Mouse (Mus musculus): ENCODE data around the gene Calhm1.

Gene Calhm1

GRCm38 (mm10) chr19:47144154-47144553, at the start of gene Calhm1:
Calhm1 (minus strand) TSS chr19:47144254.
- no peak for DNase-seq

- DNase-seq = no peak
These were observed 48.1 kb upstream of the Calhm1 start for GRCm38 (mm10) chr19:47192158-47192557.

- no peak for DNase-seq
These were observed 44.6 kb upstream of the Calhm1 start for GRCm38 (mm10) chr19:47188515-47189128.

- DNase-seq = no peak
These were observed 42.6 kb upstream of the Calhm1 start for GRCm38 (mm10) chr19:47186514-47187275.

GRCm38 (mm10) chr19:47184736-47185135, 40.7 kb upstream of the Calhm1 start:
- DNase-seq = no peak

- DNase-seq = no peak
These were observed 40.2 kb upstream of the Calhm1 start for GRCm38 (mm10) chr19:47184221-47184620.

GRCm38 (mm10) chr19:47180011-47180410, 36.0 kb upstream of the Calhm1 start:
- no peak for DNase-seq

- DNase-seq = peak in 1 of 2 experiments; percentile 39
These were observed 35.3 kb upstream of the Calhm1 start for GRCm38 (mm10) chr19:47179272-47179809.

- peak; percentile 26 to 55 for DNase-seq
These were observed 34.6 kb upstream of the Calhm1 start, which contains the start of gene Neurl1a for GRCm38 (mm10) chr19:47178431-47179271. Neurl1a (plus strand) TSS chr19:47178820.

- DNase-seq = peak in 1 of 2 experiments; percentile 29
These were observed 33.9 kb upstream of the Calhm1 start for GRCm38 (mm10) chr19:47178001-47178400.

- no peak for DNase-seq
These were observed 33.0 kb upstream of the Calhm1 start for GRCm38 (mm10) chr19:47176916-47177505.

- DNase-seq = no peak
These were observed 31.4 kb upstream of the Calhm1 start for GRCm38 (mm10) chr19:47175472-47175871.

- peak; percentile 47 to 53 for DNase-seq
These were observed 30.5 kb upstream of the Calhm1 start for GRCm38 (mm10) chr19:47174515-47174914.

- peak; percentile 88 to 95 for DNase-seq
These were observed 24.8 kb upstream of the Calhm1 start for GRCm38 (mm10) chr19:47168793-47169412.

GRCm38 (mm10) chr19:47168223-47168622, 24.2 kb upstream of the Calhm1 start:
- peak in 1 of 2 experiments; percentile 21 for DNase-seq

GRCm38 (mm10) chr19:47167617-47168214, 23.7 kb upstream of the Calhm1 start:
- DNase-seq = no peak

GRCm38 (mm10) chr19:47166758-47167157, 22.7 kb upstream of the Calhm1 start:
- DNase-seq = no peak

GRCm38 (mm10) chr19:47163176-47163744, 19.2 kb upstream of the Calhm1 start:
- DNase-seq = no peak

- no peak for DNase-seq
These were observed 17.6 kb upstream of the Calhm1 start for GRCm38 (mm10) chr19:47161669-47162068.

GRCm38 (mm10) chr19:47157664-47158063, 13.6 kb upstream of the Calhm1 start, which contains the start of gene Calhm3:
Calhm3 (minus strand) TSS chr19:47157764.
- no peak for DNase-seq

- no peak for DNase-seq
These were observed 9.7 kb upstream of the Calhm1 start for GRCm38 (mm10) chr19:47153767-47154166.
